Mouse (Mus musculus) cerebral cortex, adult 2 months (tissue): Measurements from ENCODE around the gene Mapkap1.

Experiments
- WGBS: fragments of 180-500 bp; shearing (Covaris S2); methylation state at CpG from one replicate; pipeline ENCODE4 v1.1.7; 2018; 5-methylcytosine and 5-hydroxymethylcytosine counted together

Mapkap1 gene

GRCm38 (mm10) chr2:34406601-34407464, at the start of gene Mapkap1:
Mapkap1 (plus strand) TSS chr2:34406771.
- under 1% methylated on average over 68 of the region's 68 CpGs for WGBS

- 39% methylated on average over 1 of the region's 1 CpGs for WGBS
Measured at GRCm38 (mm10) chr2:34363678-34364077, 42.9 kb upstream of the Mapkap1 start.

GRCm38 (mm10) chr2:34367024-34367423, 39.5 kb upstream of the Mapkap1 start:
- 91% methylated on average over 2 of the region's 2 CpGs for WGBS

- 84% methylated on average over 6 of the region's 6 CpGs for WGBS
Measured at GRCm38 (mm10) chr2:34368396-34368795, 38.2 kb upstream of the Mapkap1 start.

- 52% methylated on average over 7 of the region's 7 CpGs for whole genome bisulfite sequencing
Measured at GRCm38 (mm10) chr2:34370349-34370724, 36.2 kb upstream of the Mapkap1 start.

GRCm38 (mm10) chr2:34370725-34371440, 35.7 kb upstream of the Mapkap1 start:
- 5% methylated on average over 42 of the region's 42 CpGs for WGBS

GRCm38 (mm10) chr2:34371441-34372304, 34.9 kb upstream of the Mapkap1 start:
- under 1% methylated on average over 99 of the region's 118 CpGs for WGBS

- WGBS: 1% methylated on average over 92 of the region's 102 CpGs
Measured at GRCm38 (mm10) chr2:34372305-34373301, 34.0 kb upstream of the Mapkap1 start, which contains the start of gene Pbx3. Pbx3 (minus strand) TSS chr2:34373142.

- 38% methylated on average over 3 of the region's 3 CpGs for WGBS
Measured at GRCm38 (mm10) chr2:34373886-34374285, 32.7 kb upstream of the Mapkap1 start.

GRCm38 (mm10) chr2:34374349-34374748, 32.2 kb upstream of the Mapkap1 start:
- WGBS: 78% methylated on average over 2 of the region's 2 CpGs

GRCm38 (mm10) chr2:34378930-34379329, 27.6 kb upstream of the Mapkap1 start:
- whole genome bisulfite sequencing: 99% methylated on average over 2 of the region's 2 CpGs

- 62% methylated on average over 4 of the region's 4 CpGs for WGBS
Measured at GRCm38 (mm10) chr2:34399535-34399934, 7.0 kb upstream of the Mapkap1 start.

GRCm38 (mm10) chr2:34407596-34407995, 1.0 kb downstream of the Mapkap1 start:
- WGBS: 28% methylated on average over 7 of the region's 7 CpGs

- WGBS: 75% methylated on average over 10 of the region's 10 CpGs
Measured at GRCm38 (mm10) chr2:34408341-34408740, 1.8 kb downstream of the Mapkap1 start.

GRCm38 (mm10) chr2:34409741-34410340, 3.3 kb downstream of the Mapkap1 start:
- 57% methylated on average over 5 of the region's 5 CpGs for WGBS

GRCm38 (mm10) chr2:34420256-34420655, 13.7 kb downstream of the Mapkap1 start:
- 59% methylated on average over 1 of the region's 1 CpGs for WGBS

- WGBS: 83% methylated on average over 3 of the region's 3 CpGs
Measured at GRCm38 (mm10) chr2:34424186-34424585, 17.6 kb downstream of the Mapkap1 start.

- 92% methylated on average over 4 of the region's 4 CpGs for WGBS
Measured at GRCm38 (mm10) chr2:34425573-34426223, 19.1 kb downstream of the Mapkap1 start.

GRCm38 (mm10) chr2:34430663-34431062, 24.1 kb downstream of the Mapkap1 start:
- WGBS: 92% methylated on average over 8 of the region's 8 CpGs
